Mouse (Mus musculus) bone marrow macrophage, adult 2 months (primary cell): ENCODE measurements around the gene Coq8b. TPM values are rescaled to one million over a fixed set of nuclear protein-coding genes. Genes with fewer than 3 reads are reported as not detected.

ENCODE experiments used
- H3K27ac ChIP-seq: 2 replicates; pipeline ENCODE4 v1.5.1; 2012; ENCODE audit warnings: low read depth, low read length; ENCODE audit not compliant: insufficient read depth
- H3K4me1 ChIP-seq: 2 replicates; pipeline ENCODE4 v1.6.1; 2012; ENCODE audit warnings: low read length; ENCODE audit not compliant: control insufficient read depth, insufficient read depth
- H3K4me3 ChIP-seq: 2 replicates; pipeline ENCODE4 v1.5.1; 2012; ENCODE audit warnings: mild to moderate bottlenecking, low read length, moderate library complexity; ENCODE audit not compliant: insufficient read depth
- CTCF ChIP-seq: IDR thresholded peaks from 2 replicates; pipeline ENCODE4 v1.5.1; 2012; ENCODE audit warnings: low read depth, mild to moderate bottlenecking, low read length, moderate library complexity
- POLR2A ChIP-seq: IDR thresholded peaks from 2 replicates; pipeline ENCODE4 v1.6.1; 2012; ENCODE audit warnings: mild to moderate bottlenecking, low read depth, low read length, borderline replicate concordance
- polyA plus RNA-seq: library from polyadenylated mRNA; stranded (reverse); fragments of >200 nt; gene quantifications from 2 replicates; pipeline ENCODE4 v1.2.4, GENCODE M21; 2012; ENCODE audit not compliant: missing spikeins, insufficient read depth, insufficient read length

Coq8b gene
- polyA plus RNA-seq, 1 experiment: 22.6 TPM

DNA sequence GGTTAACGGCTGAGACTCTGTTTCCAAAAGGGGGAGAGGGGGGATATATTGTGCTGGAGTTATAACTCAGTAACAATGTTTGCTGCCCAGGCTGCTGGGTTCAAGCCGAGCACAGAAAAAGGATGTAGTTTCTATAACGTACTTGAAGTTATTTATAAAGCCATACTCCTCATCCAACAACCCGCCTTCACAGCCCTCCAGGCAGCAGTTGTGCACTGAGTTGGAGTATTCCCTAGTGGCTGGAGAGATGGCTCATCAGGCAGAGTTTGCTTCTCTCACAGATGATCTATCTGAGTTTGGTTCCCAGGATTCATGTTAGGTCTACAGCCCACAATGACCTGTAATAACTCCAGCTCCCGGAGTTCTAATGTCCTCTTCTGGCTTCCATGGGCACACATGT is 68.0 kb downstream of the Coq8b start:
- H3K4me3 ChIP-seq: no peak overlapping the region
- TF ChIP-seq CTCF (no peak), POLR2A (no peak)
- no peaks in the 10 kb centered on the region for H3K4me1 ChIP-seq
- H3K27ac ChIP-seq: no peak overlapping the region

DNA sequence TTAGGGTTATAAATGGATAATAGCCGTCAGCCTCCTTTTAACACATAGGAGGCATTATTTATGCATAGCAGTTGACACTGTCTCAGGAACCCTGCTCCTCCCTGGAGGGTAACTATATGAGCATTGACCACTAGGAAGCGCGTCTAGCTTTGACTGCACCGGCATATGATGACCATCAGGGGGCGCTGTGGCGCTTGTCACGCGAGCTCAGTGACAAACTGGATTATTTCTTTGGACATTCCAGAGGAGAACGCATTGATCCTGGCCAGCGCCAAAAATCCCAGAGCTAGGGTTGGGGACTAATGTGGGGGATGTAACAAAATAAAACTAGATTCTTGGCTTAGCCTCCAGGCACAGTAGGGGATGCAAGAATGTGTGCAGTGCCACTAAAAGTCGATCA is 69.3 kb downstream of the Coq8b start:
- H3K4me3 ChIP-seq: no peak overlapping the region
- TF ChIP-seq POLR2A (no peak), CTCF (peak; percentile 93)
- no peaks in the 10 kb centered on the region for H3K4me1 ChIP-seq
- H3K27ac ChIP-seq: no peak overlapping the region

DNA sequence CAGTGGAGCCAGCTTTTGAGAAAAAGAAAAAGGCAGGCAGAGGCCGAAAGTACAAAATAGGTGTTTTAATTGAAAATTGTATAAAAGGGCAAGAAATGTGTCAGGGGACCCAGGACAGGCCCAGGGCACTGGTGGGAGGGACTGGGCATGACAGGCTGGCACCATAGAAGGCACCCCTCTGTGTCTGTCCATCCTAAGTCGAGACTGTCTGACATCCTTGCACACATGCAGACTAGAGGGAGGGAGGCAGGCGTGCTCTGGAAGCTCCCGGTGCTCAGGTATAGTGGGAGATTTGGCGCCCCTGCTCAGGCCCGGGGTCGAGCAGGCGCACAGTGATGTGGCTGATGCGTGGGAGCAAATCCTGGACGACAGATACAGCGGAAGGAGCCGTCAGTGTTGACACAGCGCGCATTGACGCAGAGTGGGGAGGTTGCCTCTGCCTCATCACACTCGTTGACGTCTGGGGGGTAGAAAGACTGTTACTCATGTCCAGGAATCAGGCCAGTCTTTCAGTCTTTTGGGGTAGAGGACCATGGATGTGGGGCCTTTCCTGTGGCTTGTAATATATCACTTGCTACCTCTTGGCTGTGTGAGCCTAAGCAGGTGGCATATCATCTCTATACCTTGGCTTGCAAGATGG is 72.4 kb downstream of the Coq8b start:
- H3K27ac ChIP-seq: no peak overlapping the region
- TF ChIP-seq CTCF (no peak), POLR2A (no peak)
- no peak overlapping the region for H3K4me3 ChIP-seq
- no peaks in the 10 kb centered on the region for H3K4me1 ChIP-seq

DNA sequence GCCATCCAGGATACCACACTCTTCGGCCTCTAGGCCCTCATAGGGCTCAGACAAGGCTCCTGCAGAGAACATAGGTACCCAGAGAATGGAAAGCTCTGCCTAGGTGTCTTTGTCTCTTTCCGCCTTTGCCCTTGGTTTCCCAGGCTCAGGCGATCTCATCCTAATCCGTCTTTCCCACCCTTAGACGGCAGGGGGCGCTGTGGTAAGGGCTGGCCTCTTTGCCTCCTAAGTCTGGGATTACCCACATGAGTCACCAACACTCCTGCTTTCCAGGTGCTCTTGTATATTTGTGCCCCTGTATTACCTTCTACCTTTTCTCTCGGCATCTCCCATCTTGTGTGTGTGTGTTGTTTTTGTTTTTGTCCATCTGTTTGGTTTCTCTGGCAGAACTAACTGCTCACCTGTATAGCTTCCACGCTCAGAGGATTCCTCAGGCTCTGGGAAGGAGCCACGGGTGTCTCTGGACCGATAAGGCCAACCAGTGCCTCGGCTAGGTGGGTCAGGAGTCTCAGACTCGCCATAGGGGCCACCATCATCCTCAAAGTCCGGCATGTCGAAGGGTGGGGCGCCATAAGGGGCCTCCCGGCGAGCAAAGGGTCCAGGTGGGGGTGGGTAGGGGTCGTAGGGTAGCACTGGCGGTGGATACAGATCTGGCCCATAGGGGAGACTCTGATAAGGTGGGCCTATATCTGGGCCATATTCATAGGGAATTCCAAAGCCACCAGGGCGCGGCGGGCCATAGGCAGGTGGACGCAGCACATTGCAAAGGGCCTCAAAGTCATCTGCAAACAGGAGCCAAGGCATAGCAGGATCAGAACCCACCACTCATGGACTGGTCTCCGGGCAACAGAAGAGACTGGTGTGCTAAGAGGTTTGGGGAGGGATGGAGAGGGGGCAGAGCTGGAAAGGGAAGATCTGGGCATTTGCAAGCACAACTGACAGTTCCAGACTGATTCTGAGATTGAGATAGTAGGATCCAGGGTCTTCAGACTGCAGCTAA is 73.6 kb downstream of the Coq8b start:
- H3K4me1 ChIP-seq: no peaks in the 10 kb centered on the region
- no peak overlapping the region for H3K27ac ChIP-seq
- no peak overlapping the region for H3K4me3 ChIP-seq
- no peak for TF ChIP-seq POLR2A
- no peak for TF ChIP-seq CTCF

DNA sequence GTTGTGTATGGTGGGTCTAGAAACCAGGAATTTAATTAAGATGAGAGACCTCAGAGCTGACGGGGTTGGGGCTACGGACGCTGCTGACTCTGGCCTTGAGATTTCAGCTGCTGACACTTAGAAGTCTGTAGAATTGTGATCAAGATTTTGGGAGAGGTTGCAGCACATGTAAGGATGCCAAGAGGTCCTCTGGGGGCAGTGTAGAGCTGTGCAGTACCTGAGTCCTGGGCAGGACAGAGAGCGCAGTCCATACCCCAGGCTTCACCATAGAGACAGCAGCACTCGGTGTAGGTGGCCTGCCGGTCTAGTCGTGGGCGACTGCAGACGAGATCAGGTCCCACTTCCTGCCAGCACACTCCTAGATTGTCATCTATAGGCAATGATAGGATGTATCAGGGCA is 74.7 kb downstream of the Coq8b start:
- TF ChIP-seq CTCF: no peak
- no peak for TF ChIP-seq POLR2A
- no peak overlapping the region for H3K27ac ChIP-seq

More for the DNA sequence above, 74.7 kb downstream of the Coq8b start:
- Histone ChIP-seq H3K4me1 (no peaks in the 10 kb centered on the region), H3K4me3 (no peak overlapping the region)

Other genes with a start within 250 kb of the Coq8b start
- gene Cyp2a12, start 203.9 kb upstream of the Coq8b start, polyA plus RNA-seq: not detected in 2 replicates
- gene Cyp2f2, start 113.1 kb upstream of the Coq8b start, polyA plus RNA-seq: not detected in 2 replicates
- not detected in 2 replicates for gene Cyp2t4, start 79.3 kb upstream of the Coq8b start, polyA plus RNA-seq
- gene Egln2, start 66.2 kb upstream of the Coq8b start, polyA plus RNA-seq: 30.8 and 31.9 TPM in 2 replicates
- 65.0 and 66.6 TPM in 2 replicates for gene Rab4b, start 54.1 kb upstream of the Coq8b start, polyA plus RNA-seq
- gene Gm21983, start 51.9 kb upstream of the Coq8b start, polyA plus RNA-seq: not detected in 2 replicates
- gene Mia, start 51.9 kb upstream of the Coq8b start, polyA plus RNA-seq: not detected in 2 replicates
- 4.0 and 5.0 TPM in 2 replicates for gene BC024978, start 37.2 kb upstream of the Coq8b start, polyA plus RNA-seq
- 52.0 and 63.3 TPM in 2 replicates for gene Snrpa, start 36.8 kb upstream of the Coq8b start, polyA plus RNA-seq
- gene Itpkc, start 4.4 kb upstream of the Coq8b start, polyA plus RNA-seq: 6.1 and 7.1 TPM in 2 replicates
- gene Numbl, start 25.4 kb downstream of the Coq8b start, polyA plus RNA-seq: 6.2 and 7.6 TPM in 2 replicates
- gene Ltbp4, start 104.7 kb downstream of the Coq8b start, polyA plus RNA-seq: 0.84 TPM in 1 of 2 replicates, not detected in the other
- 51.0 and 60.8 TPM in 2 replicates for gene Shkbp1, start 123.0 kb downstream of the Coq8b start, polyA plus RNA-seq
- gene Gm20479, start 124.4 kb downstream of the Coq8b start, polyA plus RNA-seq: 10.4 TPM in 1 of 2 replicates, not detected in the other
- 0.48 and 0.73 TPM in 2 replicates for gene Sptbn4, start 214.7 kb downstream of the Coq8b start, polyA plus RNA-seq
- gene Blvrb, start 215.0 kb downstream of the Coq8b start, polyA plus RNA-seq: 473 and 496 TPM in 2 replicates
- 19.5 and 20.9 TPM in 2 replicates for gene Sertad3, start 240.7 kb downstream of the Coq8b start, polyA plus RNA-seq